Mouse (Mus musculus) small intestine, adult 2 months (tissue): Measurements from ENCODE around the gene Napsa. TPM values are rescaled to one million over a fixed set of nuclear protein-coding genes. Genes with fewer than 3 reads are reported as not detected.

Experiments
- H3K27ac ChIP-seq: fragments of 200-500 bp; 2 replicates; pipeline ENCODE4 v1.5.1; 2012; ENCODE audit warnings: low read depth, low read length, control low read depth, inconsistent platforms; ENCODE audit not compliant: insufficient read depth
- H3K27me3 ChIP-seq: fragments of 200-500 bp; 2 replicates; pipeline ENCODE4 v1.6.1; 2012; ENCODE audit warnings: mild to moderate bottlenecking, moderate library complexity, low read length, inconsistent platforms; ENCODE audit not compliant: control insufficient read depth, insufficient read depth
- H3K36me3 ChIP-seq: fragments of 200-500 bp; 2 replicates; pipeline ENCODE4 v1.6.1; 2012; ENCODE audit warnings: mild to moderate bottlenecking, low read length, control low read depth, inconsistent platforms; ENCODE audit not compliant: control insufficient read depth, insufficient read depth
- H3K4me1 ChIP-seq: fragments of 200-500 bp; 2 replicates; pipeline ENCODE4 v1.6.1; 2012; ENCODE audit warnings: low read length, inconsistent platforms, mixed read lengths; ENCODE audit not compliant: control insufficient read depth, insufficient read depth, insufficient read length
- H3K4me3 ChIP-seq: fragments of 200-500 bp; 2 replicates; pipeline ENCODE4 v1.5.1; 2012; ENCODE audit warnings: low read depth, mild to moderate bottlenecking, control low read depth, inconsistent platforms, low read length, moderate library complexity
- CTCF ChIP-seq: fragments of 200-500 bp; IDR thresholded peaks from 2 replicates; pipeline ENCODE4 v1.5.1; 2012; ENCODE audit warnings: low read depth, mild to moderate bottlenecking, control low read depth, inconsistent platforms, low read length, moderate library complexity, mixed read lengths; ENCODE audit not compliant: insufficient replicate concordance, insufficient read length; ENCODE audit errors: extremely low read depth
- POLR2A ChIP-seq: fragments of 200-500 bp; IDR thresholded peaks from 2 replicates; pipeline ENCODE4 v1.6.1; 2012; ENCODE audit warnings: low read depth, mild to moderate bottlenecking, control low read depth, inconsistent platforms, low read length, moderate library complexity
- WGBS: fragments of 180-500 bp; shearing (Covaris S2); methylation state at CpG from one replicate; pipeline ENCODE4 v1.1.7; 2018; 5-methylcytosine and 5-hydroxymethylcytosine counted together
- polyA plus RNA-seq: library from polyadenylated mRNA; depleted of rRNA; stranded (reverse); fragments of >200 nt; gene quantifications from 2 replicates; pipeline ENCODE4 v1.2.3, GENCODE M21; 2012; rRNA removed

Napsa gene
- polyA plus RNA-seq, 1 experiment: 11.1 TPM

- Histone ChIP-seq H3K27me3 (no peaks in the 10 kb centered on the region), H3K36me3 (peaks cover 90% of the 10 kb centered on the region), H3K4me1 (no peaks in the 10 kb centered on the region), H3K4me3 (no peak overlapping the region), H3K27ac (no peak overlapping the region)
- no peak for TF ChIP-seq POLR2A
- TF ChIP-seq CTCF: no peak
- WGBS: 93% methylated on average over 15 of the region's 15 CpGs
Measured at GRCm38 (mm10) chr7:44628402-44629034, 56.3 kb downstream of the Napsa start.

- WGBS: 75% methylated on average over 13 of the region's 13 CpGs
- no peaks in the 10 kb centered on the region for H3K4me1 ChIP-seq
- no peak overlapping the region for H3K4me3 ChIP-seq
- H3K27ac ChIP-seq: no peak overlapping the region
- H3K36me3 ChIP-seq: peaks cover 88% of the 10 kb centered on the region
- H3K27me3 ChIP-seq: no peaks in the 10 kb centered on the region
- TF ChIP-seq POLR2A: no peak
Measured at GRCm38 (mm10) chr7:44630437-44630836, 58.3 kb downstream of the Napsa start.

GRCm38 (mm10) chr7:44632676-44633075 lies 60.5 kb downstream of the Napsa start:
- H3K4me1 ChIP-seq: no peaks in the 10 kb centered on the region
- TF ChIP-seq CTCF (no peak), POLR2A (no peak)
- H3K27ac ChIP-seq: no peak overlapping the region
- 80% methylated on average over 13 of the region's 13 CpGs for WGBS
- no peak overlapping the region for H3K4me3 ChIP-seq
- no peaks in the 10 kb centered on the region for H3K27me3 ChIP-seq
- peaks cover 85% of the 10 kb centered on the region for H3K36me3 ChIP-seq

GRCm38 (mm10) chr7:44633407-44633806 lies 61.2 kb downstream of the Napsa start:
- Histone ChIP-seq H3K36me3 (peaks cover 86% of the 10 kb centered on the region), H3K27me3 (no peaks in the 10 kb centered on the region), H3K27ac (no peak overlapping the region), H3K4me3 (no peak overlapping the region), H3K4me1 (no peaks in the 10 kb centered on the region)
- 62% methylated on average over 15 of the region's 15 CpGs for WGBS
- TF ChIP-seq CTCF (no peak; the same call in 1 of the 2 replicates), POLR2A (no peak)

Other genes starting within 250 kb of the Napsa start
- 1.1 and 1.8 TPM in 2 replicates for gene Syt3, start 188.3 kb upstream of the Napsa start, polyA plus RNA-seq
- gene 1700008O03Rik, start 186.6 kb upstream of the Napsa start, polyA plus RNA-seq: 0.43 TPM in 1 of 2 replicates, not detected in the other
- gene Lrrc4b, start 143.4 kb upstream of the Napsa start, polyA plus RNA-seq: 1.1 TPM in 2 replicates
- gene Aspdh, start 107.0 kb upstream of the Napsa start, polyA plus RNA-seq: 2.2 and 3.2 TPM in 2 replicates
- gene Josd2, start 104.4 kb upstream of the Napsa start, polyA plus RNA-seq: 85.6 and 99.2 TPM in 2 replicates
- gene Emc10, start 75.9 kb upstream of the Napsa start, polyA plus RNA-seq: 157 and 256 TPM in 2 replicates
- 0.88 and 2.0 TPM in 2 replicates for gene Fam71e1, start 75.8 kb upstream of the Napsa start, polyA plus RNA-seq
- 0.13 TPM in 2 replicates for gene Mybpc2, start 47.7 kb upstream of the Napsa start, polyA plus RNA-seq
- 8.6 and 18.7 TPM in 2 replicates for gene Spib, start 40.3 kb upstream of the Napsa start, polyA plus RNA-seq
- 27.3 and 46.9 TPM in 2 replicates for gene Pold1, start 23.5 kb upstream of the Napsa start, polyA plus RNA-seq
- gene Nr1h2, start 18.4 kb upstream of the Napsa start, polyA plus RNA-seq: 174 and 295 TPM in 2 replicates
- 3.1 and 3.4 TPM in 2 replicates for gene Kcnc3, start 18.3 kb downstream of the Napsa start, polyA plus RNA-seq
- 196 and 563 TPM in 2 replicates for gene Myh14, start 98.5 kb downstream of the Napsa start, polyA plus RNA-seq
- not detected in 2 replicates for gene Izumo2, start 136.4 kb downstream of the Napsa start, polyA plus RNA-seq
- 20.4 and 40.3 TPM in 2 replicates for gene Vrk3, start 176.0 kb downstream of the Napsa start, polyA plus RNA-seq
- gene Zfp473, start 178.7 kb downstream of the Napsa start, polyA plus RNA-seq: 0.08 and 0.19 TPM in 2 replicates
- gene Nup62, start 243.7 kb downstream of the Napsa start, polyA plus RNA-seq: 30.9 and 53.3 TPM in 2 replicates
- gene Il4i1, start 244.0 kb downstream of the Napsa start, polyA plus RNA-seq: 8.0 and 13.8 TPM in 2 replicates
- gene Atf5, start 244.3 kb downstream of the Napsa start, polyA plus RNA-seq: 83.9 and 102 TPM in 2 replicates